Mouse (Mus musculus) ovary, adult 10 weeks (tissue): ENCODE data around the gene Rpl39l. TPM values are rescaled to one million over a fixed set of nuclear protein-coding genes. Genes with fewer than 3 reads are reported as not detected.

Experiments
- polyA plus RNA-seq: library from polyadenylated mRNA; stranded (reverse); fragments of 350-450 nt; fragmentation: Illumina TruSeq; extraction: RNeasy Lipid Tissue Mini Kit (QIAGEN cat#74804); gene quantifications from one replicate; pipeline ENCODE4 v1.2.3, GENCODE M21; 2014

Gene Rpl39l
- polyA plus RNA-seq = 5.4 TPM

GRCm38 (mm10) chr16:10170005-10170404 is at the start of gene Rpl39l:
Rpl39l (plus strand) TSS chr16:10170226.

GRCm38 (mm10) chr16:10192679-10193506 is 22.9 kb downstream of the Rpl39l start, which contains the start of gene Atf7ip2:
Atf7ip2 (plus strand) TSS chr16:10192712.

Other genes with a start within 250 kb of the Rpl39l start
- gene Grin2a, start 174.7 kb upstream of the Rpl39l start, polyA plus RNA-seq = not detected
- gene Atf7ip2, start 22.5 kb downstream of the Rpl39l start, polyA plus RNA-seq = 22.4 TPM
- gene Emp2, start 143.7 kb downstream of the Rpl39l start, polyA plus RNA-seq = 22.3 TPM
- gene Tekt5, start 225.3 kb downstream of the Rpl39l start, polyA plus RNA-seq = not detected
- gene Nubp1, start 241.7 kb downstream of the Rpl39l start, polyA plus RNA-seq = 4.9 TPM